Mouse (Mus musculus) hindlimb bud, embryonic 11.5 days (tissue): Measurements from ENCODE around the gene Mettl24.
"Not testable (repeated sequence)": the region's sequence is repeated elsewhere in the genome, so short reads cannot be mapped to it uniquely, and the experiment has no call there.

Experiments used
- DNase-seq: peaks from one replicate; pipeline ENCODE4 v3.0.0-alpha.2; 2012; ENCODE audit warnings: low read depth, low spot score; ENCODE audit errors: extremely low spot score

Gene Mettl24

DNA sequence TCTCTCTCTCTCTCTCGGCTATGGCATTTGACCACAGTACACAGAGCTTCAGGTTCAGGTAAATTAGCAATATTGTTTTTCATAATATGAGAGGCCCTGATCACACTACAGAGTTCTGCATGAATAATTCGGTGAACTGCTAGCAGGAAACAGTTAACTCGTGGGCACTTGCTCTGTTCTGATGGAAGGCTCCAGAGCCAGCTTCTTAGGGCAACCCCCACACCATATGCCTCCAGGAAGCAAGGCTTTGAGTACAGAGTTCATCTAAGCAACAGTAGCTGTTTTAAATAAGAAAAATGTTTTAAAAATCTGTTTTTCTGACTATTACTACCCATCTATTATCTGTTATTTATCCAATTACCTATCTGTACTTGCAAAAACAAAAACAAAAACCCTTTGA, 50.2 kb downstream of the Mettl24 start:
- DNase-seq, result no peak

DNA sequence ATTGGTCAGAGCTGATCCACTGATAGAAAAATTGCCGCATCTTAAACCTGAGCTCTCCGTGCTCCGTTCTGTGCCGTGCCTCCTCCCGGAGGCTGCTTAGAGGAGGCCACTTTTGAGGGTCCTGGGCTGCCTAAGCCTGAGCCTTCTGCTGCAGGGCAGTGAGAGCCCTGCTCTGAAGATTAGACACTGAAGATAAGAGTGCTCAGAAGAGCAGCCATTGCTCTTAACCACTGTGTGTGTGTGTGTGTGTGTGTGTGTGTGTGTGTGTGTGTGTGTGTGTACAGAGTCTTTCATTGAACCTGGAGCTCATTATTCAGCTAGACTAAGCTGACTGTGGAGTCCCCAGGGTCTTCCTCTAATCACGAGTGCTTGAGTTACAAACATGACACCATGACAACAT, 53.1 kb downstream of the Mettl24 start:
- no peak for DNase-seq

GRCm38 (mm10) chr10:40737274-40738112, 54.4 kb downstream of the Mettl24 start:
- DNase-seq, result no peak

GRCm38 (mm10) chr10:40740696-40741095, 57.6 kb downstream of the Mettl24 start:
- DNase-seq, result no peak

DNA sequence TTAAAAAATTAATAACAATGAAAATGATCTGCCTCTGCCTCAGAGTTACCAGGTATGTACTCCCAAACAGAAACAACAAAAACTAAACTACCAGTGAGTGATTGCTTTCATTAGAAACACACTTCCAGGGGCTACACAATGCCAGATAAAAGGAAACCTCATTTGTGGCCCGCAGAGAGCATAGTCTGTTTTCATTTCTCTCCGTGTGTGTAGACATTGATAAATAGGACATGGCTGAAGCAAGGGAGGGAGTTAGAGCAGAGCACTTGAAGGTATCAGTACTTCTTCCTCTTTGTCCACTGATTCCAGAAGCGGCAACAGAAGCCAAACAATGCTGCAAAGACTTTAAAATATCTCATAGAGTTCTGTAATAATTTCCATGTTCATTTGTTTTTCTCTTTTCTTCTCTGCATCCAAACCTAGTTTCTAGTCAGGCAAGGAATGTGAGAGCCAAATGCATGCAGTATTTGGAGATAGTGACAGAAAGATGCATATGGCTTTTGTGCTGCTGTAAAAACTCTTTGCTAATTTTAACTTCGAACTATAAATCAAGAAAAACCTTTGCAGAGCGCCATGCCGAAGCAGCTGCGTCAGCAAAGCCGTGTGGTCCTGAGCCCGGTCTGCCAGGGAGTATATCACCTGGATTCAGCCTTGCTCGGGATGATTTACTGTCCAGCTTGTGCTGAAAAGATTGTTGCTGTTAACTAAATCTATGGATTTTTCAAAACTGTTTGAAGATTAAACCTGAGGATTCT, 67.4 kb downstream of the Mettl24 start:
- no peak for DNase-seq

DNA sequence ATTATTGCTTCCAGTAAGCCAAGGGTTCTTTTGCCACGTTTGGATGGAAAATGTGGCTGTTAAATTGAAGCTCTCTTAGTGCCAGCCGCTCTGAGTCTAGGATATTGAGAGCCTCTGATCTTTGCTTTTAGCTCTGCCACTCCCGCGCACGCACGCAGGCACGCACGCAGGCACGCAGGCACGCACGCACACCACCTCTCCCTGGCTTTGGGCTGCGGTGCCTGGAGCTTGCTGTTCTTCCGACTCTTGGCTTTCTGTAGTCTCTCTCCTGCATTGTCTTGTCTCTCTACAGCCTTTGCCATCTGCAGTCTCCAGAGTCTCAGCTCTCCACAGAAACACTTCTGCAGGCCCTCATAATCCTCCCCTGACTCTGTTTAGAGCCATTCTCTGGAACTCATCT, 68.1 kb downstream of the Mettl24 start:
- DNase-seq, result no peak

DNA sequence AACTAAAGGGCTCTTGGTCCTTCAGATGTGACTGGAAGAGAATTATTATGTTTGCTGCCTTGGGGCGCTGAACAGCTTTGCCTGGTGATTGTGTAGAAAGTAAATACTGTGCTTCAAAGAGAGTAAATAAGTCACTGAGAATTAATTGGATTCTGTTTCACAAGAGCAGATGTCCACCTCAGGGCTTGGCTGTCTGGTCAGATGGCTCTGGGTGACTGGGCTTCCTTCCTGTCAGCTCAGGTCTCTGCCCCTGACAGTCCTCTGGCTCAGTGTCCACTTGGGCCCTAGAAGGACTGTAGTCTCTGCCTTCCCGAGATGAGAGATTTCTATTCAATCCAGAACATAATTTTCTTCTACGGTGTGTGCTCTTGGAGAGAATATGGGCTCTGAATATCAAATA, 70.0 kb downstream of the Mettl24 start:
- no peak for DNase-seq

DNA sequence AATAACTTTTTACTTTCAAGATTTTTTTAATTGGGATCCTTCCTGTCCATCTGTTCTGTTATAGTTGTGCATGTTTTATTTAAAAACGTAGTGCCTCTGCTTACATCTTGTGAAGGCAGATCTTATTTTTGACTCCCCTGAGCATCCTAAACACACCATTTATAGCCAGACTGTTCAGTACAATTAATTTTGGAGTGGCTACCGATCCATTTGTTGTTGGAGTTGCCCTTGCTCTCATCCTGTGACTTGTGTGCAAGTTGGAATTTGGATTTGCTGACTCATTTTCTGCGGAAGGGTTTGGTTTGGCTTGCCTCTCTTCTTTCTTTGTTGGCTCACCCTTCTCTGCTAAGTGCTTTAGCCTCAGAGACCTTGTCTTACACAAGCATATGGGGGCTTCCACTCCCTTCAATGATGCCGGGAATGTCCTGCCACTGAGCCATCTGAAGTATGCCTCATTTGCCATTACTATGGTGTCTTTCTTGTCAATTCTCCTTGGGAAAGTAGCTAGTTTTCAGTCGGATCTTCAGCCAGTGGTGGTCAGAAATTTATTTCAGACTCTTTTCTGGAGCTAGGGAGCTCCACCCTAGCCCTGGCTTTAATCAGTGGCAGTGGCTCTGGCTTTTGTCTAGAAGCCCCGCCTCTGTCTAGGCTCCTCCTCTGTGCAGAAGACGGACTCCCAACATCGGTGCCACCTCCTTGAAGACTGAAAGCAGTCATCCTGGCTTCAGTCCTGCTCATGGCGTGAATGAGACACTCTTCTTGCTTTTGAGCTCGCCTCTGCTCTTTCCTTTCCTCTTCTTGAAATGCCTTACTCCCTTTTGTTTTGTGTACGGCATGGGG, 75.3 kb downstream of the Mettl24 start:
- DNase-seq, result no peak

DNA sequence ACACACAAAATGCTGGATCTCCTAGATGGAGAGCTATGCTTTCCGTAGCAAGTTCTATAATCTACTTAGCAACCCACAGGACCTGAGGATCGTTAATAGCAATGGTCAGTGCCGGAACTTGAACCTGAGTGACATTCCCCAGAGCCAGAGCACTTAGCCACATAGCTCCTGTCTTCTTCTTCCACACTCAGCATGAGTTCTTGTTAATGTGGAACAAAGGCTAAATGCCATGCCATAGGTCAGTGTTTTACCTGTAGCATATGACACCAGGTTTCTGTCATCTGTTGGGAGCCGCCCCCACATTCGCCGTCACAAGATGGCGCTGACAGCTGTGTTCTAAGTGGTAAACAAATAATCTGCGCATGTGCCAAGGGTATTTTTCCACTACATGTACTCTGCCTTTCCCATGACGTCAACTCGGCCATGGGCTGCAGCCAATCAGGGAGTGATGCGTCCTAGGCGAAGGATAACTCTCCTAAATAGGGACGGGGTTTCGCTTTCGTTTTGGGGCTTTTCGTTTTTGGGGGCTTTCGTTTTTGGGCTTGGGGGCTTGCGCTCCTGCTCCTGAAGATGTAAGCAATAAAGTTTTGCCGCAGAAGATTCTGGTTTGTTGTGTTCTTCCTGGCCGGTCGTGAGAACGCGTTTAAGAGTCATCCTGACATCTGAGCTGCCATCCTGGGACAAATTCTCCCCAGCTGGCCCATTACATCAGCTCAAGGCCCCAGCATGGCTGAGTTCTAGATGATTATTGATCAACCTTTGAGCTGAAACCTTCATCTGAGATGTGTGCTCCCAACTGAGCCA, 76.5 kb downstream of the Mettl24 start:
- not testable (repeated sequence) for DNase-seq

DNA sequence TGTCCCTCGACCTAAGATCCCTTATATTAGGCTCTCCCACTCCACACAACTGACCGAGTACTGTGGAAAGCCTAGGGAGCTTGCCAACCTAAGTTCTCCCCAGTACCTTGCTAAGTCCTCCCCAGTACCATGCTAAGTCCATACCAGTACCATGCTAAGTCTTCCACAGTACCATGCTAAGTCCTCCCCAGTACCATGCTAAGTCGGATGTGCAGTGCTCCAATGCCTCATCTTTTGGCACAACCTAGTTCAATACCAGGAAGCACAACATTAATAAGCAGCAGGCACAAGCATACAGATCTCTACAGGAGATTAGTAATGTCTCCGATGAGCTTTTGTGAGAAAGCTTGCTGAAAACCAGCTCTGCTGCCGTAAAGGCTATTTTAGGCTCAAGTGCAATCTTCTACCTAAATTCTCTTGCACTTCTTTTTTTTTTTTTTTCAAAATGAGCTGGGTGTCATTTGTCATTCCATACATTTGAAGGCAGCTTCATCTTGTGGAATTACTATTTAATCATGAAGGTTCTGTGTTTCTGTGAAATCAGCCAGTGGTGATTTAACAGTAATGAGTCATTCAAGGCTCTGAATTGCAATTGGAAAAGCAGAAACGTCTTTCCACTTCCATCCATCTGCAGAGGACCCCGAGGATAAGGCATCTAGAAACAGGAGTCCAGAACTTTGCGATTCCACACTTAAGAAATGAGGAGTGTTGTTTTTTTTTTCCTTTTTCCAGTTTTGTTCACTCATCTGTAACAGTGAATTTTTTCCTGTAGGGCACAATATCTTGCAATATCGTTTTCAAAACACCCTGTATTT, 77.3 kb downstream of the Mettl24 start:
- no peak for DNase-seq

DNA sequence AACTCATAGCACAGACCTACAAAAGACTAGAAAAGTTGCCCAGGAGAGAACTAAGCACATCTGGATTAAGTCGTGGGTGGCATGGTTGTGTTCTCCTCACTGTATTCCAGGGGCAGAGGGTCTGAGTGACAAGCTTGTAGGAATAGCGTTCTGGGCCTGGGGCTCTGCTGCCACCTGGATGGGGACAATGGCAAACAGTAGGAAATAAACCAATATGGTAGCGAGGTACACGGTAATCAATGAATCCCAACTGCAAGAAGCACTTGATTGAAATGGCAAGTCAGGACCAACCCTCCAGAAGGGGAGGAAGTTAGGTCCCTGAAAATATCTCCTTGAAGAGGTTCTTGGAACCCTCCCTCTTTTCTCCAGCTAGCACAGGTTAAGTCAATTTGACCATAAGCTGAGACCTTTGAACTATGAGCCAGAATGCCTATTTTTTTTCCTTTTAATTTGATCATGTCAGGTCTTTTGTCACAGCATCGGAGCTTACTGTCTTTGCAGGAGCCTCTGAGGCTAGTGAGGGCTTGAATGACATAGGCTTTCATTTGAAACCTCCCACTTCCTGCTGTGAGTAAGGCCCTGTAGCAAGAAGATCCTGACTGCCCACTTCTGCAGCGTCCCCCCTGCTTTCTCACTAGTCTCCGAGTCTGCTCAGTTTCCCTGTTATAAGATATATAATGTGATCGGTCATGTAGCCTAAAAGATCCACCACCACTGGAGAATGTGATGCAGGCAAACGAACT, 78.1 kb downstream of the Mettl24 start:
- DNase-seq, result no peak

GRCm38 (mm10) chr10:40762624-40763023, 79.5 kb downstream of the Mettl24 start:
- DNase-seq, result no peak

DNA sequence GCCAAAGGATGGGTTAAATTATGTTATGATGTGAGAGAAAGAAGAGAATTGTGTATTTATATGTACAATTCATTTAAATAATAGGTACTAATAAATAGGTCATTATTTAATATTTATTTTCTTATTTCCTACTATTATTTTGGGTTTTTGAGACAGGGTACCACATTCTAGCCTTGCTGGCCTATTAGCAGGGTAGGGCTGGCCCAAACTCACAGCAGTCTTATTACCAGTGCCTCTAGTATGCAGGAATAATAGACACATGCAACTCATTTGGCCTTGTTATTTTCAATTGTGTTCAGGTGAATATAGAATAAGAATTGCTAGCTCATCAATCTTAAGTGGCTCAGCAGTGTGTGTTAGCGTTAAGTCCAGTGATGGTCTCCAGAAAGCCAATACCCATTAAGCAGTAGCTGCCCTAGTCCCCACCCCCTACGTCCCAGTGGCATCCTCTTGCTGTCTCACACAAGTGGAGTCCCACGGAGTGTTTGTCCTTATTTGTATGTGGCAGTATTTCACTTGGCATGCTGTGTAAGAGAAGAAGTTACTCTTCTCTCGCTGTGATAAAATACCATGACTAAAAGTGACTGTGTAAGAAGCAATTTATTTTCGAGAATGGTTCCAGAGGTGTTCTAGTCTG, 80.1 kb downstream of the Mettl24 start:
- DNase-seq, result no peak

DNA sequence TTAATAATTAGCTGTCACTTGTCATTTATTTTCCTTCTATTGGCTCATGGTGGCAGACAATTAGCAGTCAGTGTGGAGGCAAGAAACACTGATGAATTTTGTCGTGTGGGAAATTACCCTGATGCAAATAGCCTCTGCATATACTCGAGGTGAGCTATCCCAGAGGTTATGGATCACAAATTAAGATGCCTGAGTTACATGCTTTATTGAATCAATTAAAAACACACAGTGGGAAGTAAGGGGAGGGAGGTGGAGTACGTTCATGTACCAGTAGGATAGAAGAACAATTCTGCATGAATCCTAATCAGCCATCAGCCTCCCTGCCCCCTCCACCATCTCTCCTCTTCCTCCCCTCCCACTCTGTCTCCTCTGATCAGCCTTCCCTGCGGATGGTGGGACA, 89.2 kb downstream of the Mettl24 start:
- DNase-seq, result no peak

DNA sequence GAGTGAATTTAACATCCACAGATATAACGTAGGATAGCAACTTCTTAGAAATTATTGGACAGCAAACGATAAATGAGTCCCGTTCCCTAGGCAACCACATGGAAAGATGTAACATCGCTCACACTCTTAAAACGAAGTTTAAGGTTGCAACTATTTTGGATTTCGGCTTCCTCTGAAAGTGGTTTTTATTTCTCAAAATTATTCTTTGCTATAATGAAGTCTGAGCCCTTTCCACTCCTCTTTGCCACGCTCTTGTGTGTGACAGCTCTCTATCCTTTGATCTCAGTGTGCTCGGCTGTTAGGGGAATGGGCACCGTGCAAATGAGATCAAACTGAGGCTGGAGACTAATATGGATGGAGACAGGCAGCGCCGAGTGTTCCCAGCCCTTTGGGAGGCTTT, 92.1 kb downstream of the Mettl24 start:
- DNase-seq, result no peak

DNA sequence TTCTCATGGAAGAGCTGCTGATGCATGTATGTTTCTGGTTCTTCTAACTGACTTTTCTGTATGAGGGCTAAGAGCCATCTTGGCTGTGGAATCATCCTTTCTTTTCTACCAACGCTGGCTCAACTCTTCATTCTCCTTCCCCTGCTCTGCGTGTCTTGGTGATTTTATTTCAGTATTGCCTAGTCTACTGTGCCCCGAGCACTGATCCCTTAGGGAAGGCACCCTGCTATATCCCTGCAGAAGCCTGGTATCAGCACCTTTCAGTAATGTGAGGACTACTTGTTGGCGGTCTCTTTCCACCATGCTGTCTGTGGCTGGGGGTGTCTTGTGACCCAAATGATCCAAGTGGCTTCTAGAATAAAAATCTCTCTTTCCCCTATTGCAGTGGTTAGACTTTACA, 92.6 kb downstream of the Mettl24 start:
- DNase-seq, result no peak

DNA sequence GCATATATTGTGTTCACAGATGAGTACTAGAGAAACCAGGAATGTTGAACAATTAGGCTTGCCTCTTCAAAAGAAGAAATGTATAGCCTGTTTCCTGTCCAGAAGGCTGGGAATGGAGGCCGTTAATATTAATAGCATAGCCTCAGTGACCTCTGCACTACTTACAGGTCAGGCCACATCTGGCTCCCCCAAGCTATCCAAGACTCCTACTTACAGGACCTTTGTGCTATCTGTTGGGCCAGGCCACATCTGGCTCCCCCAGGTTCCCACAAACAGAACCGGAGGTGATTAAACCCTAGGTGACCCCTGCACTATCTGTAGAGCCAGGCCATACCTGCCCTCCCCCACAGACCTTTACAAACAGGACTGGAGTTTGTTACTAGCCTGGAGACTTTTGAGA, 94.1 kb downstream of the Mettl24 start:
- peak; percentile 57 for DNase-seq

GRCm38 (mm10) chr10:40778472-40778871, 95.4 kb downstream of the Mettl24 start:
- DNase-seq, result no peak

GRCm38 (mm10) chr10:40790406-40790805, 107.3 kb downstream of the Mettl24 start:
- DNase-seq, result no peak
